Mouse (Mus musculus) liver, embryonic 16.5 days (tissue): Measurements from ENCODE around the gene Efcab2. TPM values are rescaled to one million over a fixed set of nuclear protein-coding genes. Genes with fewer than 3 reads are reported as not detected.

Experiments used
- ATAC-seq: fragments of 200-750 bp; cut with Nextera tagmentation; 2 replicates; pipeline ENCODE4 v1.8.0; 2017; ENCODE audit warnings: low read depth, mild to moderate bottlenecking, moderate number of reproducible peaks, moderate library complexity
- H3K27ac ChIP-seq: fragments of 300-500 bp; sonication (generic); 2 replicates; pipeline ENCODE4 v1.5.1; 2014; ENCODE audit warnings: mild to moderate bottlenecking, low read length
- H3K27me3 ChIP-seq: fragments of 300-500 bp; sonication (generic); 2 replicates; pipeline ENCODE4 v1.6.1; 2014; ENCODE audit warnings: low read depth, low read length, mixed read lengths; ENCODE audit not compliant: control insufficient read depth, insufficient read depth
- H3K36me3 ChIP-seq: fragments of 300-500 bp; sonication (generic); 2 replicates; pipeline ENCODE4 v1.6.1; 2014; ENCODE audit warnings: mild to moderate bottlenecking; ENCODE audit not compliant: control insufficient read depth, insufficient read depth
- H3K4me1 ChIP-seq: fragments of 300-500 bp; sonication (generic); 2 replicates; pipeline ENCODE4 v1.6.1; 2014; ENCODE audit warnings: low read depth, low read length, mixed read lengths; ENCODE audit not compliant: control insufficient read depth
- H3K4me2 ChIP-seq: fragments of 300-500 bp; sonication (generic); 2 replicates; pipeline ENCODE4 v1.6.1; 2014; ENCODE audit warnings: low read depth, low read length, mixed read lengths
- H3K4me3 ChIP-seq: fragments of 300-500 bp; sonication (generic); 2 replicates; pipeline ENCODE4 v1.5.1; 2014; ENCODE audit warnings: low read depth, mild to moderate bottlenecking, low read length
- H3K9ac ChIP-seq: fragments of 300-500 bp; sonication (generic); 2 replicates; pipeline ENCODE4 v1.6.1; 2014; ENCODE audit warnings: low read depth, low read length
- H3K9me3 ChIP-seq: fragments of 300-500 bp; sonication (generic); replicated peaks from 2 replicates; pipeline ENCODE4 v1.6.1; 2016; ENCODE audit warnings: low read length; ENCODE audit not compliant: control insufficient read depth
- WGBS: fragments of 180-500 bp; shearing (Covaris S2); extraction: QIAGEN DNeasy Blood & Tissue Kit; methylation state at CpG from one replicate; pipeline ENCODE4 v1.1.7; 2014; ENCODE audit not compliant: insufficient replicate concordance; 5-methylcytosine and 5-hydroxymethylcytosine counted together
- polyA plus RNA-seq: library from polyadenylated mRNA; unstranded; fragments of >200 nt; fragmentation: Nextera tagmentation; extraction: Ambion mirVana; gene quantifications from 2 replicates; pipeline ENCODE4 v1.2.1, GENCODE M21; 2015

The Efcab2 gene
- 1.9 TPM in 2 replicates for polyA plus RNA-seq

- Histone ChIP-seq H3K4me1 (peaks cover 21% of the 10 kb centered on the region), H3K4me3 (peak within 1 kb of the TSS; percentile 96), H3K4me2 (peak within 1 kb of the TSS; percentile 83), H3K9me3 (no peaks in the 10 kb centered on the region), H3K27ac (peak within 1 kb of the TSS; percentile 100), H3K9ac (peak within 1 kb of the TSS; percentile 100), H3K36me3 (no peaks in the 10 kb centered on the region), H3K27me3 (no peaks in the 10 kb centered on the region)
- WGBS, result 1% methylated on average over 70 of the region's 70 CpGs
- peak; percentile 93 for ATAC-seq
Observed at GRCm38 (mm10) chr1:178405951-178406711, at the start of gene Efcab2. Gene Efcab2, plus strand, starts transcription at chr1:178406085.

- H3K4me3 ChIP-seq, result no peak overlapping the region
- H3K36me3 ChIP-seq, result no peaks in the 10 kb centered on the region
- ATAC-seq, result no peak
- no peaks in the 10 kb centered on the region for H3K9me3 ChIP-seq
- 64% methylated on average over 12 of the region's 12 CpGs for WGBS
- no peaks in the 10 kb centered on the region for H3K4me1 ChIP-seq
- H3K4me2 ChIP-seq, result no peak overlapping the region
- no peaks in the 10 kb centered on the region for H3K27me3 ChIP-seq
- no peak overlapping the region for H3K9ac ChIP-seq
- H3K27ac ChIP-seq, result no peak overlapping the region
Observed at GRCm38 (mm10) chr1:178357776-178358710, 47.8 kb upstream of the Efcab2 start.

GRCm38 (mm10) chr1:178360264-178360663, 45.6 kb upstream of the Efcab2 start:
- 70% methylated on average over 11 of the region's 11 CpGs for WGBS
- Histone ChIP-seq H3K27me3 (no peaks in the 10 kb centered on the region), H3K4me1 (no peaks in the 10 kb centered on the region), H3K9me3 (no peaks in the 10 kb centered on the region), H3K4me3 (no peak overlapping the region), H3K27ac (no peak overlapping the region), H3K36me3 (no peaks in the 10 kb centered on the region), H3K9ac (no peak overlapping the region), H3K4me2 (no peak overlapping the region)
- ATAC-seq, result no peak

- Histone ChIP-seq H3K9me3 (no peaks in the 10 kb centered on the region), H3K4me3 (no peak overlapping the region), H3K36me3 (no peaks in the 10 kb centered on the region), H3K9ac (no peak overlapping the region), H3K4me2 (no peak overlapping the region), H3K27ac (no peak overlapping the region), H3K27me3 (no peaks in the 10 kb centered on the region), H3K4me1 (no peaks in the 10 kb centered on the region)
- WGBS, result 67% methylated on average over 2 of the region's 2 CpGs
- no peak for ATAC-seq
Observed at GRCm38 (mm10) chr1:178360702-178361101, 45.2 kb upstream of the Efcab2 start.

- Histone ChIP-seq H3K9me3 (no peaks in the 10 kb centered on the region), H3K9ac (no peak overlapping the region), H3K4me3 (no peak overlapping the region), H3K4me1 (peaks cover 16% of the 10 kb centered on the region), H3K27me3 (no peaks in the 10 kb centered on the region), H3K36me3 (no peaks in the 10 kb centered on the region), H3K27ac (no peak overlapping the region), H3K4me2 (no peak overlapping the region)
- ATAC-seq, result no peak
- 79% methylated on average over 6 of the region's 6 CpGs for WGBS
Observed at GRCm38 (mm10) chr1:178365171-178365570, 40.7 kb upstream of the Efcab2 start.

- Histone ChIP-seq H3K27ac (peak overlapping the region; percentile 92), H3K4me2 (peak overlapping the region; percentile 93)
- no peak for ATAC-seq
Observed at GRCm38 (mm10) chr1:178368121-178368520, 37.8 kb upstream of the Efcab2 start.

GRCm38 (mm10) chr1:178368548-178369271, 37.2 kb upstream of the Efcab2 start:
- Histone ChIP-seq H3K27ac (peak overlapping the region; percentile 92), H3K36me3 (no peaks in the 10 kb centered on the region), H3K4me1 (peaks cover 27% of the 10 kb centered on the region), H3K4me2 (peak overlapping the region; percentile 93), H3K4me3 (peak overlapping the region; percentile 70), H3K27me3 (no peaks in the 10 kb centered on the region), H3K9me3 (no peaks in the 10 kb centered on the region), H3K9ac (peak overlapping the region; percentile 71)
- peak; percentile 95 for ATAC-seq
- 3% methylated on average over 36 of the region's 36 CpGs for WGBS

More at GRCm38 (mm10) chr1:178368121-178368520, 37.8 kb upstream of the Efcab2 start:
- no peaks in the 10 kb centered on the region for H3K27me3 ChIP-seq
- H3K9ac ChIP-seq, result no peak overlapping the region
- H3K36me3 ChIP-seq, result no peaks in the 10 kb centered on the region
- 69% methylated on average over 6 of the region's 6 CpGs for WGBS
- no peaks in the 10 kb centered on the region for H3K9me3 ChIP-seq
- H3K4me3 ChIP-seq, result no peak overlapping the region
- H3K4me1 ChIP-seq, result peaks cover 24% of the 10 kb centered on the region

- Histone ChIP-seq H3K4me3 (peak overlapping the region; percentile 70), H3K9ac (peak overlapping the region; percentile 71), H3K27ac (peak overlapping the region; percentile 92), H3K36me3 (no peaks in the 10 kb centered on the region), H3K9me3 (no peaks in the 10 kb centered on the region), H3K27me3 (no peaks in the 10 kb centered on the region), H3K4me2 (peak overlapping the region; percentile 93), H3K4me1 (peaks cover 27% of the 10 kb centered on the region)
- peak; percentile 84 for ATAC-seq
- WGBS, result under 1% methylated on average over 11 of the region's 11 CpGs
Observed at GRCm38 (mm10) chr1:178369272-178369651, 36.6 kb upstream of the Efcab2 start.
